Mouse (Mus musculus) small intestine, adult 2 months (tissue): ENCODE results near the gene Zmiz2. TPM values are rescaled to one million over a fixed set of nuclear protein-coding genes. Genes with fewer than 3 reads are reported as not detected.
"Not testable (repeated sequence)": the region's sequence is repeated elsewhere in the genome, so short reads cannot be mapped to it uniquely, and the experiment has no call there.

Experiments
- H3K27ac ChIP-seq: fragments of 200-500 bp; 2 replicates; pipeline ENCODE4 v1.5.1; 2012; ENCODE audit warnings: low read depth, low read length, control low read depth, inconsistent platforms; ENCODE audit not compliant: insufficient read depth
- H3K27me3 ChIP-seq: fragments of 200-500 bp; 2 replicates; pipeline ENCODE4 v1.6.1; 2012; ENCODE audit warnings: mild to moderate bottlenecking, moderate library complexity, low read length, inconsistent platforms; ENCODE audit not compliant: control insufficient read depth, insufficient read depth
- H3K36me3 ChIP-seq: fragments of 200-500 bp; 2 replicates; pipeline ENCODE4 v1.6.1; 2012; ENCODE audit warnings: mild to moderate bottlenecking, low read length, control low read depth, inconsistent platforms; ENCODE audit not compliant: control insufficient read depth, insufficient read depth
- H3K4me1 ChIP-seq: fragments of 200-500 bp; 2 replicates; pipeline ENCODE4 v1.6.1; 2012; ENCODE audit warnings: low read length, inconsistent platforms, mixed read lengths; ENCODE audit not compliant: control insufficient read depth, insufficient read depth, insufficient read length
- H3K4me3 ChIP-seq: fragments of 200-500 bp; 2 replicates; pipeline ENCODE4 v1.5.1; 2012; ENCODE audit warnings: low read depth, mild to moderate bottlenecking, control low read depth, inconsistent platforms, low read length, moderate library complexity
- CTCF ChIP-seq: fragments of 200-500 bp; IDR thresholded peaks from 2 replicates; pipeline ENCODE4 v1.5.1; 2012; ENCODE audit warnings: low read depth, mild to moderate bottlenecking, control low read depth, inconsistent platforms, low read length, moderate library complexity, mixed read lengths; ENCODE audit not compliant: insufficient replicate concordance, insufficient read length; ENCODE audit errors: extremely low read depth
- POLR2A ChIP-seq: fragments of 200-500 bp; IDR thresholded peaks from 2 replicates; pipeline ENCODE4 v1.6.1; 2012; ENCODE audit warnings: low read depth, mild to moderate bottlenecking, control low read depth, inconsistent platforms, low read length, moderate library complexity
- WGBS: fragments of 180-500 bp; shearing (Covaris S2); methylation state at CpG from one replicate; pipeline ENCODE4 v1.1.7; 2018; 5-methylcytosine and 5-hydroxymethylcytosine counted together
- polyA plus RNA-seq: library from polyadenylated mRNA; depleted of rRNA; stranded (reverse); fragments of >200 nt; gene quantifications from 2 replicates; pipeline ENCODE4 v1.2.3, GENCODE M21; 2012; rRNA removed

Zmiz2 gene
- polyA plus RNA-seq, 1 experiment: 85.9 TPM

DNA sequence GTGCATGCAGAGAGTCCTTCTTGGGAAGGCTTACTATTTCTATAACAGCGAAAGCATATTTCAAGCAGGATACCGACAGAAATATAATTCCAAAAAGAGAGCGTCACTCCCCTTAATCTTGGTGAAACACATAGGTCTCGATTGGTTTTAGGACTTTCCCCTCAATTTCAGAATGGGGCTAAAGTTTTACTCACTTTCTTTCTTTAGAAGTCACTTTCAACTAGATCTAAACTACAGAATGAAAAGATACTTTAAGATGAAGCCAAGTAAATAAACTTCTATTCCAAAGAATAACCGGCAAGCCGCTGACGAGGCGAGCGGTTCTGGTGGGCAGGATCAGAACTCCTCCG is 54.8 kb downstream of the Zmiz2 start:
- H3K27me3 ChIP-seq: no peaks in the 10 kb centered on the region
- peaks cover 9% of the 10 kb centered on the region for H3K4me1 ChIP-seq
- peak overlapping the region; percentile 71 for H3K27ac ChIP-seq
- H3K36me3 ChIP-seq: peaks cover 7% of the 10 kb centered on the region
- peak overlapping the region; percentile 78 for H3K4me3 ChIP-seq
- under 1% methylated on average over 10 of the region's 10 CpGs for WGBS
- TF ChIP-seq POLR2A (no peak), CTCF (no peak)

DNA sequence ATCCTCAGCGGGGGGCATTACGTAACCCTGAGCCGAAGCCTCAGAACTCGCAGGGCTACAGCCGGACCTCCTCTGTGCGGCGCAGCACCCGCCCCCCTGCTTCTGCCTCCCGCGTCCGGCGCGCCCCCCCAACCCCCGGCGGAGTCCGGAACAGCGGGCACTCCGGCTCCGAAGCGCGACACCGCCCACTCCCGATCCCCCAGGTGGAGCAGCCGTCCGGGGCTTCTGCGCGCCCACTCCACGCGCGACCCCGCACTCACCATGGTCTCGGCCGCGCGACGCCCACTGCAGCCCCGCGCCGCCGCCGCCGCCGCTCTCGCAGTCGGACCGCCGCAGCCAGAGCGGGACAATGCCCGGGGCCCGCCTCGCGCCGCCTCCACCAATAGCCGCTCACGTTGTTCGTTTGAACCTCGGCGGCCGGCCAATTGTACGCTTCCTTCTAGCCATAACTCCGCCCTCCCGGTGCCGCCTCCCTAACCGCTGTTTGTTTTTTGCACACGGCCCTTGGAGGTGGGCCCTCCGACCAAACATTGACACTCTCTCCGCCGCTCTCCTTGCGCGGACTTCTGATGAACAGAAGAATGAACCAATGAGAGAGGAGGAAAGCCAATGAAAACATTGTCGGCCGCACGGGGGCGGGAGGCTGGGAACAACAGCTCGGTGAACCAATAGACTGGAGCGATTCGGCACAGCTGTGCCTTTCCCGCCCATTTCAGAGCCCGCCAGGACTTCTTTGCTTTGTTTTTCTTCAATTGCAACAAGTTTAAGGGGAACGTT is 55.4 kb downstream of the Zmiz2 start, which contains the start of gene H2afv:
Gene H2afv, minus strand, starts transcription at position 367 of the 777 bp plus-strand sequence.
- TF ChIP-seq POLR2A (peak; percentile 56; the same call in 1 of the 2 replicates), CTCF (peak; percentile 27; the same call in 1 of the 2 replicates)
- under 1% methylated on average over 80 of the region's 80 CpGs for WGBS
- Histone ChIP-seq H3K36me3 (peaks cover 5% of the 10 kb centered on the region), H3K4me3 (peak within 1 kb of the TSS; percentile 78), H3K27ac (peak within 1 kb of the TSS; percentile 71), H3K27me3 (no peaks in the 10 kb centered on the region), H3K4me1 (peaks cover 8% of the 10 kb centered on the region)

DNA sequence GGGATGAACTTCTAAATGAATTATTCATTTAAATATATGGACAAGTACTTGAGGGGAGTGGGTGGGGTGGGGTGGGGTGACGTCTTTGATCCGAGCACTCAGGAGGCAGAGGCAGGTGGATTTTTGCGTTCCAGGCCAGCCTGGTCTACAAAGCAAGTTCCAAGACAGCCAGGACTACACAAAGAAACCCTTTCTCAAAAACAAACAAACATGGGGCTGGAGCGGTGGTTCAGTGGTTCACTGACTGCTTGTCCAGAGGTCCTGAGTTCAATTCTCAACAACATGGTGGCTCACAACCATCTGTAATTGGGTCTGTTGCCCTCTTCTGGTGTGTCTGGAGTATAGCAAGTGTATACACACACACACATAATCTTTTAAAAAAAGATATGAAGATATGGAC is 56.6 kb downstream of the Zmiz2 start:
- H3K36me3 ChIP-seq: peaks cover 5% of the 10 kb centered on the region
- peaks cover 8% of the 10 kb centered on the region for H3K4me1 ChIP-seq
- 74% methylated on average over 4 of the region's 4 CpGs for WGBS
- H3K27ac ChIP-seq: no peak overlapping the region
- no peaks in the 10 kb centered on the region for H3K27me3 ChIP-seq
- TF ChIP-seq CTCF: no peak
- no peak for TF ChIP-seq POLR2A
- H3K4me3 ChIP-seq: no peak overlapping the region

DNA sequence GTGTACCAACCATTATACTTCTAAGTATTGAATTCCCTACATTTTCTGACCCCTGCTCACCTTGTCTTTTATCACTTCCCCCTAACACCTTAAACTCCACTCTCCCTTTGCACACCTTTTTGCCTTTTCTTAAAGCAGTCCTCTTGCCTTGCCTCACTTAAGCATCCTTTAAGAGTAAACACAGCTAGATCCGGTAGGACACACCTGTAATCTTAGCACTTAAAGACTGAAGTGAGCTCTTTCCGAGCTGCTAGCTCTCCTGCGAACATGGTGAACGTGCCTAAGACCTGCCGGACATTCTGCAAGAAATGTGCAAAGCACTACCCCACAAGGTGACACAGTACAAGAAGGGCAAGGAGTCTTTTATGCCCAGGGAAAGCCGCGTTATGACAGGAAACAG is 57.1 kb downstream of the Zmiz2 start:
- no peaks in the 10 kb centered on the region for H3K27me3 ChIP-seq
- TF ChIP-seq CTCF: no peak
- TF ChIP-seq POLR2A: no peak
- peaks cover 8% of the 10 kb centered on the region for H3K4me1 ChIP-seq
- H3K4me3 ChIP-seq: no peak overlapping the region
- peaks cover 5% of the 10 kb centered on the region for H3K36me3 ChIP-seq
- whole genome bisulfite sequencing: 64% methylated on average over 7 of the region's 7 CpGs
- no peak overlapping the region for H3K27ac ChIP-seq

DNA sequence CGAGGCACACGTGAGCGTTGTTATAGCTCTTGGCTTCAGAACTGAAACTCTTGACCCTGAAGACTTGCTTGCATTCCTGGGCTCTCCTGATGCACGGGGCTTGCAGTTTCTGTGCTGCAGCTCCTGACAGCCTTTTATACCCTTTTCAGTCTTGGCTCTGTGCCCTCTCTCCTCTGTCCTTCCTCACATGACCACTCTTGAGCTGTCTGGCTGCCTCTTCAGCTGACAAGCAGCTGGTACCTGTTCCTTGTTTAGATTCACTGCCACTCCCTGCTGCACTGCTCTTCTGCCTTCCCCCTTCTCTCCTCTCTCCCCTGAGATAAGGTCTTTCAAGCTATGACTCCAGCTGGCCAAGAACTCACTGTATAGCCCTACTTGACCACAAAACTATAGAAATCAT is 58.6 kb downstream of the Zmiz2 start:
- TF ChIP-seq CTCF: no peak
- TF ChIP-seq POLR2A: no peak
- no peak overlapping the region for H3K27ac ChIP-seq
- H3K4me1 ChIP-seq: peaks cover 6% of the 10 kb centered on the region
- no peak overlapping the region for H3K4me3 ChIP-seq
- H3K27me3 ChIP-seq: no peaks in the 10 kb centered on the region
- 77% methylated on average over 4 of the region's 4 CpGs for WGBS
- no peaks in the 10 kb centered on the region for H3K36me3 ChIP-seq

DNA sequence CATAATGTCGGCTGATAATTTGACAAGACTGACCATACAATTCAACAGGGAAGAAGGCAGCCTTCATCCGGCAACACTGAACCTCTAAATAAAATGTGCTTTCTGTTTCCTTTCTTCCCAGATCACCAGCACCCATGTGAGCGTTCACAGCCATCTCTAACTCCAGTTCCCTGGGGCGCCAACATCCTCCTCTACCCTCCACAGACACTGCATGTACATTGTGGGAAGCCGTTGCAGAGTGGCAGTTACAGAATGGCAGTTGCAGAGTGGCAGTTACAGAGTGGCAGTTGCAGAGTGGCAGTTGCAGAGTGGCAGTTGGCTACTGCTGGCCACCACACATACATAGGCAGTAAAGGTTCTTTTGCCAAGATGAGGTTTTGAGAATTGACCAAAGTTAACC is 59.3 kb downstream of the Zmiz2 start:
- H3K27ac ChIP-seq, H3K36me3 ChIP-seq, H3K4me1 ChIP-seq, H3K27me3 ChIP-seq, H3K4me3 ChIP-seq: not testable (repeated sequence)
- WGBS: 94% methylated on average over 5 of the region's 5 CpGs

Other genes starting within 250 kb of the Zmiz2 start
- not detected in 2 replicates for gene A730071L15Rik, start 189.0 kb upstream of the Zmiz2 start, polyA plus RNA-seq
- gene Nudcd3, start 188.7 kb upstream of the Zmiz2 start, polyA plus RNA-seq: 13.1 and 26.2 TPM in 2 replicates
- gene Npc1l1, start 158.9 kb upstream of the Zmiz2 start, polyA plus RNA-seq: 161 and 819 TPM in 2 replicates
- gene Ddx56, start 121.3 kb upstream of the Zmiz2 start, polyA plus RNA-seq: 11.1 and 12.4 TPM in 2 replicates
- 103 and 182 TPM in 2 replicates for gene Tmed4, start 114.2 kb upstream of the Zmiz2 start, polyA plus RNA-seq
- 164 and 346 TPM in 2 replicates for gene Ogdh, start 97.4 kb upstream of the Zmiz2 start, polyA plus RNA-seq
- gene Ppia, start 26.4 kb downstream of the Zmiz2 start, polyA plus RNA-seq: 275 and 276 TPM in 2 replicates
- gene H2afv, start 55.4 kb downstream of the Zmiz2 start, polyA plus RNA-seq: 63.8 and 141 TPM in 2 replicates
- gene Purb, start 86.8 kb downstream of the Zmiz2 start, polyA plus RNA-seq: 4.2 and 7.0 TPM in 2 replicates
- gene Myo1g, start 131.9 kb downstream of the Zmiz2 start, polyA plus RNA-seq: 9.8 and 15.5 TPM in 2 replicates
- gene Ccm2, start 157.8 kb downstream of the Zmiz2 start, polyA plus RNA-seq: 25.7 and 39.0 TPM in 2 replicates
- gene Nacad, start 217.0 kb downstream of the Zmiz2 start, polyA plus RNA-seq: 1.7 and 1.9 TPM in 2 replicates
- 85.9 and 101 TPM in 2 replicates for gene Tbrg4, start 237.0 kb downstream of the Zmiz2 start, polyA plus RNA-seq
- gene Wap, start 249.6 kb downstream of the Zmiz2 start, polyA plus RNA-seq: not detected in 2 replicates